Mouse (Mus musculus) CH12.LX (cell line): ENCODE results near the gene Gm13889. TPM values are rescaled to one million over a fixed set of nuclear protein-coding genes. Genes with fewer than 3 reads are reported as not detected.

Source experiments
- DNase-seq: peaks from one replicate; pipeline ENCODE4 v3.0.0-alpha.2; 2013; ENCODE audit errors: extremely low read depth
- H3K27ac ChIP-seq: 2 replicates; pipeline ENCODE4 v1.5.1; 2012; ENCODE audit warnings: low read depth, mild to moderate bottlenecking, control low read depth, moderate library complexity; ENCODE audit not compliant: insufficient read depth
- H3K27me3 ChIP-seq: replicated peaks from 2 replicates; pipeline ENCODE3; 2012; ENCODE audit warnings: inconsistent platforms
- H3K36me3 ChIP-seq, 2 experiments: replicated peaks in 1 of 2; 2 replicates each; pipeline versions ENCODE3 to v1.6.1; 2012; ENCODE audit warnings: inconsistent platforms in 1 of 2, low read length in 1 of 2, mild to moderate bottlenecking in 1 of 2, mixed read lengths in 1 of 2, moderate library complexity in 1 of 2; ENCODE audit not compliant: control insufficient read depth in 1 of 2, insufficient read depth in 1 of 2
- H3K4me1 ChIP-seq, 2 experiments: 2 replicates each; pipeline ENCODE4 v1.6.1; 2012; ENCODE audit warnings: inconsistent platforms in 1 of 2, moderate library complexity in 1 of 2; ENCODE audit not compliant: insufficient read depth in 2 of 2, control insufficient read depth in 1 of 2
- H3K4me2 ChIP-seq: 2 replicates; pipeline ENCODE4 v1.6.1; 2012; ENCODE audit warnings: low read depth, mild to moderate bottlenecking, control low read depth; ENCODE audit not compliant: poor library complexity, insufficient read depth, severe bottlenecking
- H3K4me3 ChIP-seq, 3 experiments: fragments of 150-350 bp in 1 of 3; sonication (generic) in 1 of 3; replicated peaks in 1 of 3; 2 replicates each; pipeline versions ENCODE3 to v1.5.1; 2011 to 2012; ENCODE audit warnings: low read depth in 2 of 3, low read length in 2 of 3, mild to moderate bottlenecking in 2 of 3, moderate library complexity in 2 of 3, control low read depth in 1 of 3, improper control_type of control experiment in 1 of 3, inconsistent platforms in 1 of 3, mixed read lengths in 1 of 3; ENCODE audit not compliant: poor library complexity in 1 of 3
- H3K79me2 ChIP-seq: replicated peaks from 2 replicates; pipeline ENCODE4 v1.6.1; 2012; ENCODE audit warnings: mild to moderate bottlenecking, moderate library complexity; ENCODE audit not compliant: control insufficient read depth, poor library complexity, insufficient read depth, severe bottlenecking; ENCODE audit errors: extremely low read depth
- H3K9ac ChIP-seq: 2 replicates; pipeline ENCODE4 v1.6.1; 2012; ENCODE audit warnings: low read depth, mild to moderate bottlenecking, control low read depth, moderate library complexity; ENCODE audit not compliant: insufficient read depth
- H3K9me3 ChIP-seq: replicated peaks from 2 replicates; pipeline ENCODE3; 2012; ENCODE audit warnings: low read length, inconsistent platforms, mixed read lengths
- CHD1 ChIP-seq: IDR thresholded peaks from 2 replicates; pipeline ENCODE4 v1.6.1; 2012; ENCODE audit warnings: low read depth, low read length, improper control_type of control experiment, inconsistent platforms
- E2F4 ChIP-seq: IDR thresholded peaks from 2 replicates; pipeline ENCODE4 v1.6.1; 2011; ENCODE audit warnings: low read depth, low read length, improper control_type of control experiment; ENCODE audit not compliant: insufficient replicate concordance
- ETS1 ChIP-seq: conservative IDR thresholded peaks from 2 replicates; pipeline ENCODE4 v1.6.1; 2012; ENCODE audit warnings: low read depth, mild to moderate bottlenecking, inconsistent platforms, low read length, improper control_type of control experiment, moderate library complexity
- IRF4 ChIP-seq: IDR thresholded peaks from 2 replicates; pipeline ENCODE4 v1.6.1; 2014; ENCODE audit warnings: low read depth, mild to moderate bottlenecking, inconsistent platforms, low read length, improper control_type of control experiment
- JUN ChIP-seq: IDR thresholded peaks from 2 replicates; pipeline ENCODE4 v1.6.1; 2011; ENCODE audit warnings: low read depth, mild to moderate bottlenecking, low read length, improper control_type of control experiment, moderate library complexity; ENCODE audit not compliant: insufficient read depth
- JUND ChIP-seq: conservative IDR thresholded peaks from 2 replicates; pipeline ENCODE4 v1.6.1; 2011; ENCODE audit warnings: low read depth, low read length, improper control_type of control experiment
- MAFK ChIP-seq: IDR thresholded peaks from 2 replicates; pipeline ENCODE4 v1.6.1; 2011; ENCODE audit warnings: low read length, improper control_type of control experiment; ENCODE audit not compliant: insufficient replicate concordance
- MAX ChIP-seq: IDR thresholded peaks from 2 replicates; pipeline ENCODE4 v1.6.1; 2011; ENCODE audit warnings: low read length, improper control_type of control experiment
- MAZ ChIP-seq: IDR thresholded peaks from 2 replicates; pipeline ENCODE4 v1.6.1; 2012; ENCODE audit warnings: low read depth, mild to moderate bottlenecking, inconsistent platforms, low read length, improper control_type of control experiment, moderate library complexity
- MEF2A ChIP-seq: IDR thresholded peaks from 2 replicates; pipeline ENCODE4 v1.6.1; 2014; ENCODE audit warnings: low read depth, mild to moderate bottlenecking, inconsistent platforms, low read length, improper control_type of control experiment, borderline replicate concordance
- MYC ChIP-seq: IDR thresholded peaks from 2 replicates; pipeline ENCODE4 v1.6.1; 2011; ENCODE audit warnings: low read depth, mild to moderate bottlenecking, improper control_type of control experiment, low read length
- NRF1 ChIP-seq: IDR thresholded peaks from 2 replicates; pipeline ENCODE4 v1.6.1; 2014; ENCODE audit warnings: low read depth, mild to moderate bottlenecking, inconsistent platforms, low read length, improper control_type of control experiment, moderate library complexity
- POLR2A ChIP-seq: IDR thresholded peaks from 2 replicates; pipeline ENCODE4 v1.6.1; 2011; ENCODE audit warnings: low read depth, mild to moderate bottlenecking, improper control_type of control experiment, low read length
- RCOR1 ChIP-seq: conservative IDR thresholded peaks from 2 replicates; pipeline ENCODE4 v1.6.1; 2012; ENCODE audit warnings: low read depth, mild to moderate bottlenecking, inconsistent platforms, low read length, improper control_type of control experiment
- SIN3A ChIP-seq: IDR thresholded peaks from 2 replicates; pipeline ENCODE4 v1.6.1; 2012; ENCODE audit warnings: low read length, improper control_type of control experiment, inconsistent platforms
- TBP ChIP-seq: conservative IDR thresholded peaks from 2 replicates; pipeline ENCODE4 v1.6.1; 2011; ENCODE audit warnings: low read depth, low read length, improper control_type of control experiment
- UBTF ChIP-seq: IDR thresholded peaks from 2 replicates; pipeline ENCODE4 v1.6.1; 2012; ENCODE audit warnings: low read depth, mild to moderate bottlenecking, inconsistent platforms, low read length, improper control_type of control experiment, moderate library complexity
- USF1 ChIP-seq: IDR thresholded peaks from 2 replicates; pipeline ENCODE4 v1.6.1; 2014; ENCODE audit warnings: low read depth, mild to moderate bottlenecking, inconsistent platforms, low read length, improper control_type of control experiment
- ZC3H11A ChIP-seq: IDR thresholded peaks from 2 replicates; pipeline ENCODE4 v1.6.1; 2012; ENCODE audit warnings: low read depth, mild to moderate bottlenecking, inconsistent platforms, low read length, improper control_type of control experiment
- ZKSCAN1 ChIP-seq: IDR thresholded peaks from 2 replicates; pipeline ENCODE4 v1.6.1; 2012; ENCODE audit warnings: low read depth, inconsistent platforms, low read length, improper control_type of control experiment, borderline replicate concordance
- dilution Hi-C: fragments of 300-500 bp; cut with MboI; formaldehyde crosslinking; loops from 2 replicates; pipeline ENCODE4 v1.14.3; 2020; ENCODE audit warnings: low sequenced_read_pairs; ENCODE audit not compliant: extremely low pct_unique_long_range_greater_than_20kb, extremely low pct_ligation_motif_present
- in situ Hi-C: fragments of 300-500 bp; cut with MboI; formaldehyde crosslinking; loops from 3 replicates; pipeline ENCODE4 v1.14.3; 2019; ENCODE audit warnings: low sequenced_read_pairs, low pct_ligation_motif_present, low pct_unique_long_range_greater_than_20kb, mixed read lengths
- polyA plus RNA-seq: library from polyadenylated mRNA; unstranded; fragments of >175 nt; gene quantifications from 2 replicates; pipeline ENCODE4 v1.2.1, GENCODE M21; 2012; ENCODE audit warnings: low read depth; ENCODE audit not compliant: insufficient read length
- total RNA-seq, 2 experiments: library from RNA; depleted of rRNA; stranded (reverse); fragments of 300-350 nt in 1 of 2; fragments of >200 nt in 1 of 2; gene quantifications; 2 replicates each; pipeline ENCODE4 v1.2.3; 2012 to 2014

Gm13889 gene
- total and polyA plus RNA-seq, 3 experiments = not detected

GRCm38 (mm10) chr2:93971647-93972046 lies 14.6 kb upstream of the Gm13889 start:
- Histone ChIP-seq H3K27ac (no peak overlapping the region), H3K9ac (no peak overlapping the region), H3K4me1 (peaks cover 2 to 11% of the 10 kb centered on the region in 2 experiments; a peak in 3 of 4 replicates), H3K27me3 (no peaks in the 10 kb centered on the region), H3K36me3 (no peaks in the 10 kb centered on the region), H3K79me2 (no peaks in the 10 kb centered on the region), H3K4me3 (no peak overlapping the region), H3K4me2 (no peak overlapping the region), H3K9me3 (no peaks in the 10 kb centered on the region)
- no peak for TF ChIP-seq MEF2A
- TF ChIP-seq IRF4 = no peak
- no peak for TF ChIP-seq TBP
- no peak for TF ChIP-seq MAFK
- no peak for TF ChIP-seq POLR2A
- TF ChIP-seq ZC3H11A = no peak
- no peak for TF ChIP-seq SIN3A
- no peak for TF ChIP-seq E2F4
- no peak for TF ChIP-seq UBTF
- TF ChIP-seq JUN = no peak
- no peak for TF ChIP-seq JUND
- in situ Hi-C loops (no loop called here), dilution Hi-C loops (no loop called here)
- DNase-seq = no peak

- H3K4me2 ChIP-seq = no peak overlapping the region
- H3K36me3 ChIP-seq = no peaks in the 10 kb centered on the region
- TF ChIP-seq TBP (no peak), POLR2A (no peak), USF1 (no peak), JUN (no peak), ZKSCAN1 (no peak), CHD1 (no peak), MAX (no peak), MAZ (no peak), ETS1 (no peak), NRF1 (no peak), SIN3A (no peak), RCOR1 (no peak), MYC (no peak)
- no peaks in the 10 kb centered on the region for H3K27me3 ChIP-seq
- peaks cover 12% of the 10 kb centered on the region for H3K9me3 ChIP-seq
- no peak overlapping the region for H3K9ac ChIP-seq
- H3K4me1 ChIP-seq = no peaks in the 10 kb centered on the region
- dilution Hi-C loops = no loop called here
- DNase-seq = no peak
- H3K4me3 ChIP-seq = no peak overlapping the region
- no peak overlapping the region for H3K27ac ChIP-seq
- in situ Hi-C loops = no loop called here
- no peaks in the 10 kb centered on the region for H3K79me2 ChIP-seq
Measured at GRCm38 (mm10) chr2:93964494-93965160, 7.6 kb upstream of the Gm13889 start.
